Mouse (Mus musculus) myocyte (in vitro differentiated cells): ENCODE measurements around the gene Rbbp5.

Source experiments
- CEBPB ChIP-seq: IDR thresholded peaks from 2 replicates; pipeline ENCODE4 v1.6.1; 2011; ENCODE audit warnings: mild to moderate bottlenecking, moderate library complexity; ENCODE audit not compliant: poor library complexity, insufficient read depth, severe bottlenecking
- E2F4 ChIP-seq: IDR thresholded peaks from one replicate; pipeline ENCODE4 v1.6.1; 2011; ENCODE audit warnings: mild to moderate bottlenecking, control low read depth, moderate library complexity; ENCODE audit not compliant: insufficient read depth
- MAX ChIP-seq: IDR thresholded peaks from one replicate; pipeline ENCODE4 v1.6.1; 2011; ENCODE audit warnings: low read depth, mild to moderate bottlenecking, control low read depth
- MYOG ChIP-seq, 3 experiments: IDR thresholded peaks; one replicate each; pipeline ENCODE4 v1.6.1; 2011; ENCODE audit warnings: control low read depth in 2 of 3, low read depth in 2 of 3, mild to moderate bottlenecking in 2 of 3; ENCODE audit not compliant: insufficient read length in 2 of 3, control insufficient read depth in 1 of 3, insufficient read depth in 1 of 3
- POLR2A ChIP-seq: IDR thresholded peaks from one replicate; pipeline ENCODE4 v1.6.1; 2011; ENCODE audit warnings: low read depth, mild to moderate bottlenecking, control low read depth, moderate library complexity; ENCODE audit not compliant: insufficient read length

- TF ChIP-seq E2F4 (no peak), MAX (no peak), MYOG (IDR thresholded peaks at IDR 0.05; ENCODE audit: control insufficient read depth in 1 of 3, insufficient read depth in 1 of 3, insufficient read length in 2 of 3, low read depth in 2 of 3) (no peak), POLR2A (no peak), CEBPB (no peak)
Measured at GRCm38 (mm10) chr1:132436960-132437359, 40.2 kb upstream of the Rbbp5 start.
